Mouse (Mus musculus) heart, embryonic 16.5 days (tissue): ENCODE results near the gene Lsm14a. TPM values are rescaled to one million over a fixed set of nuclear protein-coding genes. Genes with fewer than 3 reads are reported as not detected.
A peak's percentile ranks its signal among the peaks of the same experiment; 100 is the strongest.

Source experiments
- ATAC-seq: fragments of 200-750 bp; cut with Nextera tagmentation; replicated peaks from 2 replicates; pipeline ENCODE4 v1.8.0; 2017; ENCODE audit warnings: moderate number of reproducible peaks; ENCODE audit not compliant: insufficient read depth, low FRiP score; ENCODE audit errors: extremely low read depth
- H3K27ac ChIP-seq: fragments of 300-500 bp; sonication (generic); 2 replicates; pipeline ENCODE4 v1.5.1; 2014; ENCODE audit warnings: mild to moderate bottlenecking, low read length, control low read depth, moderate library complexity
- H3K27me3 ChIP-seq: fragments of 300-500 bp; sonication (generic); 2 replicates; pipeline ENCODE4 v1.6.1; 2014; ENCODE audit warnings: low read length, mixed read lengths; ENCODE audit not compliant: control insufficient read depth, insufficient read depth
- H3K36me3 ChIP-seq: fragments of 300-500 bp; sonication (generic); 2 replicates; pipeline ENCODE4 v1.6.1; 2014; ENCODE audit not compliant: control insufficient read depth, insufficient read depth
- H3K4me1 ChIP-seq: fragments of 300-500 bp; sonication (generic); 2 replicates; pipeline ENCODE4 v1.6.1; 2014; ENCODE audit warnings: low read length, mixed read lengths; ENCODE audit not compliant: control insufficient read depth, insufficient read depth
- H3K4me2 ChIP-seq: fragments of 300-500 bp; sonication (generic); 2 replicates; pipeline ENCODE4 v1.6.1; 2014; ENCODE audit warnings: low read depth, mild to moderate bottlenecking, control low read depth, low read length
- H3K4me3 ChIP-seq: fragments of 300-500 bp; sonication (generic); 2 replicates; pipeline ENCODE4 v1.5.1; 2014; ENCODE audit warnings: mild to moderate bottlenecking, control low read depth, low read length
- H3K9ac ChIP-seq: fragments of 300-500 bp; sonication (generic); 2 replicates; pipeline ENCODE4 v1.6.1; 2014; ENCODE audit warnings: low read length, control low read depth
- H3K9me3 ChIP-seq: fragments of 300-500 bp; sonication (generic); replicated peaks from 2 replicates; pipeline ENCODE4 v1.6.1; 2016; ENCODE audit warnings: low read length; ENCODE audit not compliant: control insufficient read depth
- WGBS: fragments of 180-500 bp; shearing (Covaris S2); extraction: QIAGEN DNeasy Blood & Tissue Kit; methylation state at CpG from one replicate; pipeline ENCODE4 v1.1.7; 2014; 5-methylcytosine and 5-hydroxymethylcytosine counted together
- polyA plus RNA-seq: library from polyadenylated mRNA; unstranded; fragments of >200 nt; fragmentation: Nextera tagmentation; extraction: Ambion mirVana; gene quantifications from 2 replicates; pipeline ENCODE4 v1.2.1, GENCODE M21; 2015

Lsm14a gene
- polyA plus RNA-seq, 1 experiment from 2014 or later, result 67.6 TPM

DNA sequence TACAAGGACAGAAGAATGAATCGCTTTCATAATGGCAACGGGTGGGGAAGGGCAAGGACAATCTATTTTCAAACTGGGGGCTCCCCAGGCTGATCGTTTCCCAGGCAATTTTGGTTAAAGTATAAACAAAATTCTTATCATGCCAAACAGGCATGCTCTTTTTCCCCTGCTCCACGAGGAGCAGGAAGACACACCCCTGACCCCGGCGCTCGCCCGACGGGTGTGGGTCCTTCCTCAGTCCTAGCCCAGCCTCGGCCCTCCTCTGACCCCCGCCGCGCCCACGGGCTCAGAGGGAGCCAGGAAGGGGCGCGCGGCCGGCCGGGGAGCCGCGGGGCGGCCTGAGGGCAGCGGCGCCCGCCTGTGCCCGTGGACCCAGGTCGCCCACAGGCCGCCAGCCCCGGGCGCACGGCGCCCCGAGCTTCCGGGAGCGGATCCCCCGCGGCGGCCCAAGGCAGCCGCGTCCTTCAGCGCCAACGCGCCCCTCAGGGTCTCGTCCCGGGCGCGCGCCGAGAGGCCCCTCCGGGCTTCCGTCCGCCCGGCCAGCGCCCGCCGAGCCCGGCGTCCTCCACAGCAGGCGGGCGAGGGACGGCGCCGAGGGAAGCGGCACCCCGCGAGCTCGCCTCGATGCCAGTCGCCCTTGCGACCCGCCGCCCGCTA is 80.2 kb downstream of the Lsm14a start:
- ATAC-seq, result peak; percentile 86
- Histone ChIP-seq H3K27ac (peak overlapping the region; percentile 97), H3K4me2 (peak overlapping the region; percentile 84), H3K9me3 (no peaks in the 10 kb centered on the region), H3K27me3 (no peaks in the 10 kb centered on the region), H3K4me1 (peaks cover 21% of the 10 kb centered on the region), H3K9ac (peak overlapping the region; percentile 96), H3K36me3 (no peaks in the 10 kb centered on the region), H3K4me3 (peak overlapping the region; percentile 93)
- WGBS, result under 1% methylated on average over 58 of the region's 73 CpGs

DNA sequence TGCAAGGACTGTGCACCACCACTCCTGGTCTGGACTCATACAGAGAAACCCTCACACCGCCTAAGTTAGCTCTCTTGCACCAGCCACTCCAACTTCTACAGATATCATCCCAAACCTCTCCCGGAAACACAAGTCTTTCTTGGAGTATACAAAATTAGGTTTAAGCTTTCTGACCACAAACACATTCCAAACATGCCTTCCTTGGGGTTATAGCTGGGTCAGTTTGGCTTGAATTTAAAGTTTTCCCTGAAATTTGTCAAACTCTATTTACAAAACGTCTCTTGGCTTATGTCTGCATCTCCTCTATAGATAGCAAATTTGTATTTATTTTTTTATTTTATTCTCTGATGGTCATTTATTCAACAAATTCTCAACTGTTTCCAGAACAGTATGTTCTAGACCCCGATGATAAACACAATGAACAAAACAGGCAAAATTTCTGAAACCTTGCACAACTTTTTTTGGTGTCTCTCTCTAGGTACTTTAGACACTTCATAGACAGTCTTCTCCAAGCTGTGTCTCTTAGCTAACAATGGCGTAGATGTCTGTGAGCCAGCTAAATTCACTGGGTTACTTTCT is 83.8 kb downstream of the Lsm14a start:
- Histone ChIP-seq H3K9ac (no peak overlapping the region), H3K36me3 (no peaks in the 10 kb centered on the region), H3K27ac (peak overlapping the region; percentile 73), H3K4me3 (no peak overlapping the region), H3K4me2 (peak overlapping the region; percentile 32; the same call in 1 of the 2 replicates), H3K4me1 (peaks cover 42% of the 10 kb centered on the region), H3K27me3 (no peaks in the 10 kb centered on the region), H3K9me3 (no peaks in the 10 kb centered on the region)
- WGBS, result 52% methylated on average over 5 of the region's 5 CpGs
- ATAC-seq, result no peak

DNA sequence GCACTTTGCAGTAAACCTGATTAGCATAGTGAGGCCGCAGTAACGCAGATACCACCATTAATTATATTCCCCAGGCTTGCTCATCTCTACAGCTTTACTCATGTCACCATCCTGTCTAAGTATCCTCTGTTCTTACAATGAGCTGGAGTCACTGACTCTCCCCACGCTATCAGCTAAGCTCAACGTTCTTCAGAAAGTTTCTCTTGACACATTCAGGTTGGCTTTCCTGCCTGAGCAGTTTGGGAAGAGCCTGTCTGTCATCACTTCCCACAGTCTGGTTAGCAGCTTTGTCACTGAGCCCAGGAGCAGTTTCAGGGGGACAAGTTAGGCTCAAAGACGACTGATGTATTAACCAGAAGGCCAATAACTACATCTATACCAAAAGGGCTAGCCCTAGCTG is 84.5 kb downstream of the Lsm14a start:
- Histone ChIP-seq H3K4me1 (peaks cover 43% of the 10 kb centered on the region), H3K9me3 (no peaks in the 10 kb centered on the region), H3K36me3 (no peaks in the 10 kb centered on the region), H3K9ac (no peak overlapping the region), H3K27me3 (no peaks in the 10 kb centered on the region), H3K27ac (peak overlapping the region; percentile 73), H3K4me3 (no peak overlapping the region), H3K4me2 (peak overlapping the region; percentile 32; the same call in 1 of the 2 replicates)
- 16% methylated on average over 5 of the region's 5 CpGs for WGBS
- no peak for ATAC-seq

DNA sequence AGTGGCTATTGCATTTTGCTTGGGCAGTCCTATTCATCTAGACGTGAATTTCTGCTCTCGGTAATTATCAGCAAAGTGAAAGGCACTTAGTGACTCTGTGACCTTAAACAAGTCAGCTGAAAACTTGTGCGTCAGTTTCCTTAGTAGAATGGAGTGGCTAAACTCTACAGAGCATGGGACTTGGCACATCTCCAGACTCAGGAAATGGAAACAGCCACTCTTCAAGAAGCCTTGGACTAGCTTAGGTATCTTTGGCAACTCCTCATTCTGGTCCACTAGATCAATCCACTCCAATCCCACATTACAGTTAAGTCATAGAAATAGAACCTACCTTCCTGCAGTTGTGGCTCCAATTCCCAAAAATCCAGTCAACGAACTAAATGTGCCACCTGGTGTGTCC is 87.7 kb downstream of the Lsm14a start:
- Histone ChIP-seq H3K4me3 (0 out of 2 replicates have a peak overlapping the region, but pooled peaks have one; percentile 11), H3K36me3 (peaks cover 3% of the 10 kb centered on the region; the same call in 1 of the 2 replicates), H3K4me1 (peaks cover 47% of the 10 kb centered on the region), H3K27me3 (no peaks in the 10 kb centered on the region), H3K9me3 (no peaks in the 10 kb centered on the region), H3K9ac (no peak overlapping the region), H3K4me2 (peak overlapping the region; percentile 29), H3K27ac (peak overlapping the region; percentile 74)
- WGBS, result 25% methylated on average over 4 of the region's 4 CpGs
- ATAC-seq, result 0 out of 2 replicates have a peak, but pooled peaks have one; percentile 46

DNA sequence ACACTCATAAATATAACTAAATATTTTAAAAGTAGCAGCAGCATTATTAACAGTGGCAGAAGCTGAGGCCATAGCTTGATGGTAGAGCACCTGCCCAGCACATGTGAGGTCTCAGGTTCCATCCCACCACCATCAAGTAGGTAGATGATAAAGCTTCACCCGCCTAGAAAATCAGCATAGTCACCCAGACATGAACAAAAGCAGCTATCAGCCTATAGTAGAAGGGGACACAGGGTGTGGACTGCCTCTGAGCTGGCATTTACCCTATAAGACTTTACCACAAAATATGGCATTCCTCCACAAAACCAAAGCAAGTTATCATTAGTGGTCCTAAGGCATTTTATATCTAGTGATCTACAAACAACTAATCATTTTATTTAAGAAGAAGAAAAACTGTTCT is 90.5 kb downstream of the Lsm14a start:
- peaks cover 5% of the 10 kb centered on the region; the same call in 1 of the 2 replicates for H3K36me3 ChIP-seq
- no peaks in the 10 kb centered on the region for H3K27me3 ChIP-seq
- 65% methylated on average over 1 of the region's 1 CpGs for WGBS
- H3K4me3 ChIP-seq, result no peak overlapping the region
- H3K9me3 ChIP-seq, result no peaks in the 10 kb centered on the region
- peak overlapping the region; percentile 87 for H3K27ac ChIP-seq
- H3K9ac ChIP-seq, result no peak overlapping the region
- no peak overlapping the region for H3K4me2 ChIP-seq
- H3K4me1 ChIP-seq, result peaks cover 35% of the 10 kb centered on the region
- ATAC-seq, result no peak

DNA sequence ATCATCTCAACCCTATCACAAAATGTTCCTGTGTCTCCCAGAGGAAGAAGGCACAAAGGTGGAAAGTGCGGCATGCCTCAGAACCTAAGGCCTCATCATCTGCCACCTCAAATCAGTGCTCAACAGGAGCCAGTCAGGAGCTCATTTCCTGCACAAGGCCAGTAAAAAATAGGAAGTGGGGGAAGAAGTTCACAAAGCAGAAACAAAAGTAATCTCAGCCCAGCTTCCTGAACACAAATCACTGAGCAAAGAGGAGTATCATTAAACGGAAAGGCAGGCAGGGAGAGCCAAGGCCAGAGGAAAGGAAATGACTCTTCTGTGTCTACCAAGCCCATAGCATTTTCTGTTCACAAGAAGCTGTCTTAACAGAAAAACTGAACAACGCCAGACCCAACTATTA is 91.2 kb downstream of the Lsm14a start:
- Histone ChIP-seq H3K27me3 (no peaks in the 10 kb centered on the region), H3K36me3 (peaks cover 5% of the 10 kb centered on the region; the same call in 1 of the 2 replicates), H3K9ac (no peak overlapping the region), H3K27ac (peak overlapping the region; percentile 87), H3K4me2 (no peak overlapping the region), H3K4me1 (peaks cover 33% of the 10 kb centered on the region), H3K4me3 (no peak overlapping the region), H3K9me3 (no peaks in the 10 kb centered on the region)
- ATAC-seq, result peak; percentile 71
- WGBS, result 68% methylated on average over 3 of the region's 3 CpGs

DNA sequence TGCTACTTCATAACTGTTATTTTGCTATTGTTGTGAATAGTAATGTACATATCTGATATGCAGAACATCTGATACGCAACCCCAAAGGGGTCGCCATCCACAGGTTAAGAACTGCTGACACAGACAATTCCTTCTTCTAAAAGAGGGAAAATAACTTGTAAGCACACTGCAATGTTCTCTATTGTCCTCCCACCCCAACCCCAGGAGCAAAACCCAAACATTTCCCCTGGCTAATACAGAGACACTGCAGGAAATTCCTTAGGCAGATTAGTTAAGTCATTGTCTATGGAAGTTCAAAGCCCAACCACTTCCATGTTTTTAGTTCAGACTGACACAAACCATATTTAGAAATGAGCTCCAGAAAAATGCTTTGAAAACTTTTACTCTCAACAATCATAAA is 94.3 kb downstream of the Lsm14a start:
- no peak for ATAC-seq
- no peak overlapping the region for H3K4me2 ChIP-seq
- H3K36me3 ChIP-seq, result peaks cover 6% of the 10 kb centered on the region; the same call in 1 of the 2 replicates
- H3K9ac ChIP-seq, result no peak overlapping the region
- H3K4me3 ChIP-seq, result no peak overlapping the region
- 88% methylated on average over 2 of the region's 2 CpGs for WGBS
- H3K27ac ChIP-seq, result peak overlapping the region; percentile 57; the same call in 1 of the 2 replicates
- H3K4me1 ChIP-seq, result peaks cover 21% of the 10 kb centered on the region
- no peaks in the 10 kb centered on the region for H3K9me3 ChIP-seq
- H3K27me3 ChIP-seq, result no peaks in the 10 kb centered on the region

DNA sequence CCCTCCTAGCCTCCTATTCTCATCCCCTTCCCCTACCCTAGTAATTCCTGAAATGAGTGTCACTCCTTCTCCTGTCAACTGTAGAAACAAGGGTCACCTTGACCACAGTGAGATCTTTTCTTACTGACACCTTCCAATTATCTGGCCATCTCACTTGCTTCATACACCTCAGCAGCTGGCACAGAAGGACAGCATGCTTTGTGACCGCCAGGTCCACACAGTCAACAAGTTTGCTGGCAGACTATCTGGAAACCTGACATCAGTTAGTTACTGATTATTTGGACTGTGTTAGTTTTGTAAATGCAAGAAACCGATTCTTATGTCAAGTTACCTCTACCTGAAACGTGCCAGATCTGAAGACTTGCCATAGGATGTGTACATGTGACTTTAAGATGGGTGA is 97.0 kb downstream of the Lsm14a start:
- no peak overlapping the region for H3K27ac ChIP-seq
- WGBS, result 77% methylated on average over 3 of the region's 3 CpGs
- no peak overlapping the region for H3K4me3 ChIP-seq
- no peak overlapping the region for H3K4me2 ChIP-seq
- H3K9ac ChIP-seq, result no peak overlapping the region
- no peaks in the 10 kb centered on the region for H3K27me3 ChIP-seq
- no peak for ATAC-seq
- peaks cover 4% of the 10 kb centered on the region; the same call in 1 of the 2 replicates for H3K36me3 ChIP-seq
- peaks cover 18% of the 10 kb centered on the region for H3K4me1 ChIP-seq
- H3K9me3 ChIP-seq, result no peaks in the 10 kb centered on the region
